Mouse (Mus musculus) myocyte (in vitro differentiated cells): ENCODE data around the gene Hsd11b1.

Experiments used
- CEBPB ChIP-seq: IDR thresholded peaks from 2 replicates; pipeline ENCODE4 v1.6.1; 2011; ENCODE audit warnings: mild to moderate bottlenecking, moderate library complexity; ENCODE audit not compliant: poor library complexity, insufficient read depth, severe bottlenecking
- E2F4 ChIP-seq: IDR thresholded peaks from one replicate; pipeline ENCODE4 v1.6.1; 2011; ENCODE audit warnings: mild to moderate bottlenecking, control low read depth, moderate library complexity; ENCODE audit not compliant: insufficient read depth
- MAX ChIP-seq: IDR thresholded peaks from one replicate; pipeline ENCODE4 v1.6.1; 2011; ENCODE audit warnings: low read depth, mild to moderate bottlenecking, control low read depth
- POLR2A ChIP-seq: IDR thresholded peaks from one replicate; pipeline ENCODE4 v1.6.1; 2011; ENCODE audit warnings: low read depth, mild to moderate bottlenecking, control low read depth, moderate library complexity; ENCODE audit not compliant: insufficient read length
- SRF ChIP-seq: IDR thresholded peaks from one replicate; pipeline ENCODE4 v1.6.1; 2011; ENCODE audit warnings: low read depth; ENCODE audit not compliant: control insufficient read depth, insufficient read length
- USF1 ChIP-seq: IDR thresholded peaks from one replicate; pipeline ENCODE4 v1.6.1; 2011; ENCODE audit warnings: low read depth, mild to moderate bottlenecking, control low read depth, moderate library complexity

- TF ChIP-seq USF1 (no peak), POLR2A (no peak), MAX (no peak), E2F4 (no peak), CEBPB (no peak), SRF (no peak)
Measured at GRCm38 (mm10) chr1:193220408-193220807, 43.5 kb downstream of the Hsd11b1 start.
